Mouse (Mus musculus): Measurements from ENCODE around the gene Mpzl1.

GRCm38 (mm10) chr1:165589280-165590048, 44.9 kb downstream of the Mpzl1 start:
- TF ChIP-seq FLI1 (IDR thresholded peaks at IDR 0.05; ENCODE audit: low read length) = no peak
- no peak for TF ChIP-seq GATA1 (IDR thresholded peaks at IDR 0.05; ENCODE audit: borderline replicate concordance, low read length)

Data from megakaryocyte, embryonic 14.5 days (primary cell).